Mouse (Mus musculus): ENCODE measurements around the gene Rubcnl.

- TF ChIP-seq CTCF (IDR thresholded peaks at IDR 0.05) (no peak), EP300 (IDR thresholded peaks at IDR 0.05; ENCODE audit: insufficient read depth, low read depth, low read length) (no peak), POLR2A (IDR thresholded peaks at IDR 0.05; ENCODE audit: insufficient read depth, low read depth, low read length) (no peak)
Measured at GRCm38 (mm10) chr14:75001364-75001763, 14.5 kb upstream of the Rubcnl start.
